Mouse (Mus musculus): Measurements from ENCODE around the gene Rgs7bp. TPM values are rescaled to one million over a fixed set of nuclear protein-coding genes. Genes with fewer than 3 reads are reported as not detected.

The Rgs7bp gene
- total and polyA plus RNA-seq, 3 experiments, result not detected

DNA sequence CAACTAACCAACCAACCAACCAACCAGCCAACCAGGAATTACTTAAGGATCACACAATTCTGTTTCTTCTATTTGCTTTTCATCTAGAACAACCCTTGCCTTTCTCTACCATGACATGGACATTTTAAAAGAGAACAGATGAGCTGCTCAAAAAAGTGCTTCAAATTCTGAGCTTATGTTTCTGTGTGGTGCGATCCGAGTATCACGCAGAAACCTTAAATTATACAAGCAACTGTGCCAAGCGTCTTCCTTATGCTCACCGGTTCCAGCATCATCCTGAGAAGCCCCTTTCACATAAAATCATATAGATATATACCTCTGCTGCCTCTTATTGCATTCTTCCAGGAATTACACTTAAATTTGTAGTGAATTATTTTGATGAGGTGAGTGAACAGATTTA is 43.4 kb downstream of the Rgs7bp start:
- Histone ChIP-seq H3K4me1 (ENCODE audit: control insufficient read depth in 1 of 2, insufficient read depth in 2 of 2) (no peaks in the 10 kb centered on the region), H3K27me3 (replicated peaks) (no peaks in the 10 kb centered on the region), H3K27ac (ENCODE audit: insufficient read depth, low read depth) (no peak overlapping the region), H3K36me3 (replicated peaks in 1 of 2; ENCODE audit: control insufficient read depth in 1 of 2, insufficient read depth in 1 of 2, low read length in 1 of 2) (no peaks in the 10 kb centered on the region), H3K79me2 (replicated peaks; ENCODE audit: control insufficient read depth, extremely low read depth, insufficient read depth, poor library complexity, severe bottlenecking) (no peaks in the 10 kb centered on the region), H3K9me3 (replicated peaks; ENCODE audit: low read length) (no peaks in the 10 kb centered on the region), H3K4me2 (ENCODE audit: insufficient read depth, low read depth, poor library complexity, severe bottlenecking) (no peak overlapping the region), H3K9ac (ENCODE audit: insufficient read depth, low read depth) (no peak overlapping the region), H3K4me3 (replicated peaks in 1 of 3; ENCODE audit: low read depth in 2 of 3, low read length in 2 of 3, poor library complexity in 1 of 3) (no peak overlapping the region)
- dilution Hi-C loops (cut with MboI; ENCODE audit: extremely low pct_ligation_motif_present, extremely low pct_unique_long_range_greater_than_20kb, low sequenced_read_pairs), result no loop called here
- TF ChIP-seq MXI1 (IDR thresholded peaks at IDR 0.05; ENCODE audit: low read depth, low read length), result no peak
- TF ChIP-seq USF1 (IDR thresholded peaks at IDR 0.05; ENCODE audit: low read depth, low read length), result no peak
- DNase-seq (ENCODE audit: extremely low read depth), result no peak
- in situ Hi-C loops (cut with MboI; ENCODE audit: low pct_ligation_motif_present, low pct_unique_long_range_greater_than_20kb, low sequenced_read_pairs), result no loop called here

DNA sequence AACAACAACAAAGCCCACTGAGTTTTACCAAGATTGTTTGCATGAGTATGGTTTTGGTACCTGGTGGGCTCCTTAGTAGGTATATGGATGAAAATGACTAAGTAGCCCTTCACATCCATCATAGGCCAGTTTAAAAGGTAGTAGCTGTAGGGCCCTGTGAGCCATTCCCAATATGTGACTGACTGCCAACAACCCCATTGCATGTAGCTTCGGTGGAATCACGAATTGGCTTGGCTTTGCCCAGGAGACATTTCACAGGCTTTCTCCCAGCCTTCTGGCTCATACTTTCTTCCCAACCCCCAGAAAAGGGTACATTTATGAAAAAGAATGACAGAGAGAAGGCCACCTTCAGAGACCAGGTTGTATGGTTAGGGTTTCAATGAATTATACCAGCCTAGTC is 45.8 kb downstream of the Rgs7bp start:
- no peaks in the 10 kb centered on the region for H3K9me3 ChIP-seq (replicated peaks; ENCODE audit: low read length)
- in situ Hi-C loops (cut with MboI; ENCODE audit: low pct_ligation_motif_present, low pct_unique_long_range_greater_than_20kb, low sequenced_read_pairs) (no loop called here), dilution Hi-C loops (cut with MboI; ENCODE audit: extremely low pct_ligation_motif_present, extremely low pct_unique_long_range_greater_than_20kb, low sequenced_read_pairs) (no loop called here)
- H3K36me3 ChIP-seq (replicated peaks in 1 of 2; ENCODE audit: control insufficient read depth in 1 of 2, insufficient read depth in 1 of 2, low read length in 1 of 2), result no peaks in the 10 kb centered on the region
- H3K9ac ChIP-seq (ENCODE audit: insufficient read depth, low read depth), result no peak overlapping the region
- H3K79me2 ChIP-seq (replicated peaks; ENCODE audit: control insufficient read depth, extremely low read depth, insufficient read depth, poor library complexity, severe bottlenecking), result no peaks in the 10 kb centered on the region
- H3K4me2 ChIP-seq (ENCODE audit: insufficient read depth, low read depth, poor library complexity, severe bottlenecking), result no peak overlapping the region
- TF ChIP-seq SMC3 (IDR thresholded peaks at IDR 0.05; ENCODE audit: low read depth, low read length) (no peak), NRF1 (IDR thresholded peaks at IDR 0.05; ENCODE audit: low read depth, low read length) (no peak), MAX (IDR thresholded peaks at IDR 0.05; ENCODE audit: low read length) (no peak), BHLHE40 (IDR thresholded peaks at IDR 0.05; ENCODE audit: low read depth, low read length) (no peak), CTCF (conservative IDR thresholded peaks at IDR 0.05 in 1 of 2, IDR thresholded peaks at IDR 0.05 in 1 of 2; ENCODE audit: low read depth in 2 of 2, low read length in 2 of 2) (no peak), CHD2 (IDR thresholded peaks at IDR 0.05; ENCODE audit: low read length) (no peak), RCOR1 (conservative IDR thresholded peaks at IDR 0.05; ENCODE audit: low read depth, low read length) (no peak), ETS1 (conservative IDR thresholded peaks at IDR 0.05; ENCODE audit: low read depth, low read length) (no peak), GABPA (IDR thresholded peaks at IDR 0.05; ENCODE audit: insufficient replicate concordance, low read depth, low read length) (no peak), USF2 (conservative IDR thresholded peaks at IDR 0.05; ENCODE audit: low read depth, low read length) (no peak), E2F4 (IDR thresholded peaks at IDR 0.05; ENCODE audit: insufficient replicate concordance, low read depth, low read length) (no peak), SIN3A (IDR thresholded peaks at IDR 0.05; ENCODE audit: low read length) (no peak), CHD1 (IDR thresholded peaks at IDR 0.05; ENCODE audit: low read depth, low read length) (no peak), ZMIZ1 (IDR thresholded peaks at IDR 0.05; ENCODE audit: low read depth, low read length) (no peak), MEF2A (IDR thresholded peaks at IDR 0.05; ENCODE audit: borderline replicate concordance, low read depth, low read length) (no peak), TBP (conservative IDR thresholded peaks at IDR 0.05; ENCODE audit: low read depth, low read length) (no peak), IRF4 (IDR thresholded peaks at IDR 0.05; ENCODE audit: low read depth, low read length) (no peak), ZNF384 (IDR thresholded peaks at IDR 0.05; ENCODE audit: low read depth, low read length) (no peak)
- no peaks in the 10 kb centered on the region for H3K27me3 ChIP-seq (replicated peaks)
- no peak overlapping the region for H3K27ac ChIP-seq (ENCODE audit: insufficient read depth, low read depth)
- no peak for DNase-seq (ENCODE audit: extremely low read depth)
- no peak overlapping the region for H3K4me3 ChIP-seq (replicated peaks in 1 of 3; ENCODE audit: low read depth in 2 of 3, low read length in 2 of 3, poor library complexity in 1 of 3)
- no peaks in the 10 kb centered on the region for H3K4me1 ChIP-seq (ENCODE audit: control insufficient read depth in 1 of 2, insufficient read depth in 2 of 2)

Measured in CH12.LX (cell line).